Mouse (Mus musculus) midbrain, embryonic 11.5 days (tissue): ENCODE measurements around the gene Mrpl16. TPM values are rescaled to one million over a fixed set of nuclear protein-coding genes. Genes with fewer than 3 reads are reported as not detected.

ENCODE experiments used
- ATAC-seq: fragments of 200-750 bp; cut with Nextera tagmentation; 2 replicates; pipeline ENCODE4 v1.8.0; 2017; ENCODE audit warnings: moderate TSS enrichment, moderate library complexity; ENCODE audit not compliant: low FRiP score
- DNase-seq: peaks from one replicate; pipeline ENCODE4 v3.0.0; 2015; ENCODE audit warnings: low spot score; ENCODE audit errors: missing footprints
- H3K27ac ChIP-seq: fragments of 300-500 bp; sonication (generic); 2 replicates; pipeline ENCODE4 v1.5.1; 2014; ENCODE audit warnings: low read depth, low read length
- H3K27me3 ChIP-seq: fragments of 300-500 bp; sonication (generic); 2 replicates; pipeline ENCODE4 v1.6.1; 2014; ENCODE audit warnings: mild to moderate bottlenecking, low read length, moderate library complexity, mixed read lengths; ENCODE audit not compliant: control insufficient read depth, insufficient read depth
- H3K36me3 ChIP-seq: fragments of 300-500 bp; sonication (generic); 2 replicates; pipeline ENCODE4 v1.6.1; 2014; ENCODE audit warnings: mild to moderate bottlenecking, low read length, moderate library complexity, mixed read lengths; ENCODE audit not compliant: control insufficient read depth, insufficient read depth
- H3K4me1 ChIP-seq: fragments of 300-500 bp; sonication (generic); 2 replicates; pipeline ENCODE4 v1.6.1; 2014; ENCODE audit warnings: low read length; ENCODE audit not compliant: control insufficient read depth, insufficient read depth
- H3K4me2 ChIP-seq: fragments of 300-500 bp; sonication (generic); 2 replicates; pipeline ENCODE4 v1.6.1; 2014; ENCODE audit warnings: mild to moderate bottlenecking, moderate library complexity
- H3K4me3 ChIP-seq: fragments of 300-500 bp; sonication (generic); 2 replicates; pipeline ENCODE4 v1.5.1; 2014; ENCODE audit warnings: low read depth, low read length
- H3K9ac ChIP-seq: fragments of 300-500 bp; sonication (generic); 2 replicates; pipeline ENCODE4 v1.6.1; 2014; ENCODE audit warnings: low read length
- H3K9me3 ChIP-seq: fragments of 300-500 bp; sonication (generic); 2 replicates; pipeline ENCODE4 v1.6.1; 2016; ENCODE audit warnings: low read length; ENCODE audit not compliant: control insufficient read depth
- WGBS: fragments of 180-500 bp; shearing (Covaris S2); extraction: QIAGEN DNeasy Blood & Tissue Kit; methylation state at CpG from one replicate; pipeline ENCODE4 v1.1.7; 2014; 5-methylcytosine and 5-hydroxymethylcytosine counted together
- polyA plus RNA-seq: library from polyadenylated mRNA; unstranded; fragments of >200 nt; fragmentation: Nextera tagmentation; extraction: Ambion mirVana; gene quantifications from 2 replicates; pipeline ENCODE4 v1.2.1, GENCODE M21; 2014

The Mrpl16 gene
- polyA plus RNA-seq, 1 experiment from 2014 or later: 57.2 TPM

- peak; percentile 94 for ATAC-seq
- 0 out of 2 replicates have a peak overlapping the region, but pooled peaks have one; percentile 3 for H3K9ac ChIP-seq
- H3K4me3 ChIP-seq: no peak overlapping the region
- peak overlapping the region; percentile 22; the same call in 1 of the 2 replicates for H3K4me2 ChIP-seq
- H3K27ac ChIP-seq: peak overlapping the region; percentile 79
- 22% methylated on average over 5 of the region's 5 CpGs for WGBS
- H3K4me1 ChIP-seq: peaks cover 36% of the 10 kb centered on the region
- DNase-seq: peak; percentile 94
- H3K27me3 ChIP-seq: no peaks in the 10 kb centered on the region
- H3K9me3 ChIP-seq: no peaks in the 10 kb centered on the region
- H3K36me3 ChIP-seq: no peaks in the 10 kb centered on the region
Measured at GRCm38 (mm10) chr19:11811688-11812365, 41.6 kb downstream of the Mrpl16 start.

DNA sequence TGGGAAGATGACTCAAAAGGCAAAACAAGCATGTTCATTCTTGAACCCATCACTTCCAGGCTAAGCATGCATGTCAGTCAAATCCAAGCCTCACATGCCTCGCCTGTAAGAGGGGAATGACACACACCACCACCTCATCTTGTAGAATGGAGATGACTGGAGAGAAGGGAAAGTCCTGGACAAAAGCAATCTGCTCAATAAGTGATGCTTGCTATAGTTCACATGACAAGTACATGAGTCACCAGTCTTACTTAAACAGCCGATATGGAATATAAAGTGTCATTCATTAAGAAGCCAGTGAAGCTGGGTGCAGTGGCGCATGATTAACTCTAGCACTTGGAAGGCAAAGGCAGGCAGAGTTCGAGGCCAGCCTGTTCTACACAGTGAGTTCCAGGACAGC, 42.9 kb downstream of the Mrpl16 start:
- Histone ChIP-seq H3K9ac (no peak overlapping the region), H3K4me1 (peaks cover 39% of the 10 kb centered on the region), H3K36me3 (no peaks in the 10 kb centered on the region), H3K4me3 (no peak overlapping the region), H3K4me2 (no peak overlapping the region), H3K27ac (peak overlapping the region; percentile 79), H3K9me3 (no peaks in the 10 kb centered on the region), H3K27me3 (peaks cover under 1% of the 10 kb centered on the region; the same call in 1 of the 2 replicates)
- no peak for ATAC-seq
- WGBS: 46% methylated on average over 4 of the region's 4 CpGs
- DNase-seq: peak; percentile 89

GRCm38 (mm10) chr19:11813649-11814048, 43.5 kb downstream of the Mrpl16 start:
- WGBS: 3% methylated on average over 8 of the region's 8 CpGs
- no peak overlapping the region for H3K9ac ChIP-seq
- H3K27ac ChIP-seq: peak overlapping the region; percentile 79
- H3K36me3 ChIP-seq: no peaks in the 10 kb centered on the region
- peaks cover 43% of the 10 kb centered on the region for H3K4me1 ChIP-seq
- ATAC-seq (peak; percentile 48), DNase-seq (peak; percentile 89)
- no peak overlapping the region for H3K4me3 ChIP-seq
- peaks cover 4% of the 10 kb centered on the region; the same call in 1 of the 2 replicates for H3K27me3 ChIP-seq
- peak overlapping the region; percentile 11; the same call in 1 of the 2 replicates for H3K4me2 ChIP-seq
- no peaks in the 10 kb centered on the region for H3K9me3 ChIP-seq

DNA sequence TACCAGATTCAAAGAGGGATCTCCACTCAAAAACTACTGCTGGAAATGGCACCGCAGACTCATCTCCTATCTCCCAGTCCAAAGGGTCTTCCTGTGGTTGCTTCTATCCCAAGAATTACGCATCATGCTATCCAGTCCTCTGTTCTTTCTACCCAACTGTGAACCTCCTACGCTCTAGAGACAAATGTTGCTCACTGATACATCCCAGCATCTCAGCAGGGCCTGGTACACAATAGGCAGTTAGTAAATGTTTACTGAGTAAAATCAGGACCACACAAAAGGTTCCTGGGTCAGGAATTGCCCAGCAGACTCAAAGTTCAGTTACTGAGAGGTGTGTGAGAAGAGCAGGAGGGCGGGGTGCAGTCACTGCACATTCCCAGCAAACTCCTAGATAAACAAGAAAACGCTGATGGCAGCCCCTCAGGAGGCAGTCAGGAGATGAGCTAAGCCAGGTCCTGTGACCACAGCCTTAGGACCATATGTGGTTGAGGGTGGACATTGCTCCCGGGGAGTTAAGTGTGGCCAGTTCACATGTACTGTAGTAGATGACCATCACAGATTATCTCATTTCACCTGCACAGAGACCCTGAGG, 44.6 kb downstream of the Mrpl16 start:
- peaks cover 43% of the 10 kb centered on the region for H3K4me1 ChIP-seq
- WGBS: 79% methylated on average over 6 of the region's 6 CpGs
- no peak overlapping the region for H3K4me2 ChIP-seq
- DNase-seq: no peak
- H3K9me3 ChIP-seq: no peaks in the 10 kb centered on the region
- H3K27ac ChIP-seq: no peak overlapping the region; the same call in 1 of the 2 replicates
- ATAC-seq: no peak
- H3K27me3 ChIP-seq: peaks cover 7% of the 10 kb centered on the region
- H3K4me3 ChIP-seq: no peak overlapping the region
- no peaks in the 10 kb centered on the region for H3K36me3 ChIP-seq
- H3K9ac ChIP-seq: no peak overlapping the region

- no peak for DNase-seq
Measured at GRCm38 (mm10) chr19:11816706-11817105, 46.5 kb downstream of the Mrpl16 start.

GRCm38 (mm10) chr19:11817586-11817985, 47.4 kb downstream of the Mrpl16 start:
- peak overlapping the region; percentile 93 for H3K4me2 ChIP-seq
- DNase-seq: no peak
- no peaks in the 10 kb centered on the region for H3K36me3 ChIP-seq
- peaks cover 27% of the 10 kb centered on the region for H3K4me1 ChIP-seq
- H3K4me3 ChIP-seq: peak overlapping the region; percentile 74
- H3K27me3 ChIP-seq: peaks cover 7% of the 10 kb centered on the region
- no peak for ATAC-seq
- H3K9ac ChIP-seq: no peak overlapping the region
- H3K27ac ChIP-seq: no peak overlapping the region
- 7% methylated on average over 5 of the region's 5 CpGs for WGBS
- H3K9me3 ChIP-seq: no peaks in the 10 kb centered on the region

More at GRCm38 (mm10) chr19:11816706-11817105, 46.5 kb downstream of the Mrpl16 start:
- no peak overlapping the region for H3K4me3 ChIP-seq
- peaks cover 7% of the 10 kb centered on the region for H3K27me3 ChIP-seq
- H3K9ac ChIP-seq: no peak overlapping the region
- H3K36me3 ChIP-seq: no peaks in the 10 kb centered on the region
- no peak overlapping the region for H3K27ac ChIP-seq
- WGBS: 47% methylated on average over 6 of the region's 6 CpGs
- peaks cover 33% of the 10 kb centered on the region for H3K4me1 ChIP-seq
- ATAC-seq: no peak
- H3K4me2 ChIP-seq: peak overlapping the region; percentile 93; the same call in 1 of the 2 replicates
- H3K9me3 ChIP-seq: no peaks in the 10 kb centered on the region

DNA sequence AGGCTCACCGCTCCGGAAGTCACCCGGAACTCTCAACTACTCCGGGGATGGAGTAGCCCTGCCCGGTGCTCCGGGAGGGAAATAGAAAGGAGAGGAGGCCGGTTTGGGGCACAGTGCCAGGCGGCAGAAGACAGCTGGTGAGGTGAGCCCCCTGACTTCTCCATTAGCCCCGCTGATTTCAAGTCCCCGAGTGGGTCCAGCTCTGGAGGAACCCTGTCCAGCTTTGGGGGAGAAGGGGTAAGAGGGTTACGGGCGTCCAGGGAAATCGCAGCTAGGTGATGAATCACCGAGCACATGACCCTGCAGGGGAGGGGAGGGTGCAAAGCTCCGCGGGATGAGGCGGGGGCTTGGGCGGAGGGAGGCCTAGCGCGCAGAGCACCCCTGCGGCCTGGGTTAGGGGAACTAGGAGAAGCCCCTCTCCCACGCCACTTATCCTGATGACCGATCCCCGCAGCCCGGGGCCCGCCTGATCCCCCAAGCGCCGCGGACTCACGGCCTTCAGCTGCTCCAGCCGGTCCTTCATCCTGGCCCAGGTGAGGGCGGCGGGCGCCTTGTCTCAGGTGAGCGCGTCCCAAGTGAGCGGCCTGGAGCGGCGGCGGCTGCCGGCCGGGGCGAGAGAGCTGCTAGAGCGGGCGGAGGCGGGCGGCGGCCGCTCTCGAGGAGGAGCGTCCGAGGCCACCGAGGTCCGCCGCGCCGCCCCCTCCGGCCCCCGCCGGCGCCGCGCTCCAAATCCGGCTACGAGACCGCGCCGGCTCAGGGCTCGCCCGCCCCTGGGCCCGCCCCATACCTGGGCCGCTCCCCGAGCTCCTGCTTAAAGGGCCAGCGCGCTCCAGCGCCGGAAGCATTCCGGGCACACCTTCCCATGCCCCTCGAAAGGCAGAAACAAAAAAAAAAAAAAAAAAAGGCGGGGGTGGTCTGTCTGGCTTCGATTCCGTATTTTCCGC, 48.3 kb downstream of the Mrpl16 start:
- peaks cover 18% of the 10 kb centered on the region for H3K4me1 ChIP-seq
- H3K9me3 ChIP-seq: no peaks in the 10 kb centered on the region
- H3K36me3 ChIP-seq: no peaks in the 10 kb centered on the region
- peak overlapping the region; percentile 74 for H3K4me3 ChIP-seq
- H3K27ac ChIP-seq: no peak overlapping the region
- H3K27me3 ChIP-seq: peaks cover 7% of the 10 kb centered on the region
- DNase-seq (peak; percentile 95), ATAC-seq (peak; percentile 64)
- peak overlapping the region; percentile 84 for H3K9ac ChIP-seq
- under 1% methylated on average over 75 of the region's 83 CpGs for WGBS
- H3K4me2 ChIP-seq: peak overlapping the region; percentile 93

- Histone ChIP-seq H3K36me3 (no peaks in the 10 kb centered on the region), H3K9ac (peak within 1 kb of the TSS; percentile 84), H3K4me2 (peak within 1 kb of the TSS; percentile 93), H3K9me3 (no peaks in the 10 kb centered on the region), H3K27me3 (peaks cover 7% of the 10 kb centered on the region), H3K27ac (no peak within 1 kb of the TSS), H3K4me3 (peak within 1 kb of the TSS; percentile 74), H3K4me1 (peaks cover 11% of the 10 kb centered on the region; the same call in 1 of the 2 replicates)
- no peak for ATAC-seq
- peak; percentile 93 for DNase-seq
- under 1% methylated on average over 20 of the region's 20 CpGs for WGBS
Measured at GRCm38 (mm10) chr19:11819143-11819700, 49.0 kb downstream of the Mrpl16 start, which contains the start of gene Stx3. Gene Stx3 (minus strand): TSS chr19:11819403.
